Mouse (Mus musculus): ENCODE measurements around the gene Abhd17b.
"Not testable (repeated sequence)": the region's sequence is repeated elsewhere in the genome, so short reads cannot be mapped to it uniquely, and the experiment has no call there.

Gene Abhd17b

GRCm38 (mm10) chr19:21653172-21653981 lies at the start of gene Abhd17b:
Gene Abhd17b (plus strand): TSS chr19:21653185.
- peak; percentile 48 for DNase-seq (ENCODE audit: low spot score)

GRCm38 (mm10) chr19:21603836-21604235 lies 49.1 kb upstream of the Abhd17b start:
- no peak for DNase-seq (ENCODE audit: low spot score)

DNA sequence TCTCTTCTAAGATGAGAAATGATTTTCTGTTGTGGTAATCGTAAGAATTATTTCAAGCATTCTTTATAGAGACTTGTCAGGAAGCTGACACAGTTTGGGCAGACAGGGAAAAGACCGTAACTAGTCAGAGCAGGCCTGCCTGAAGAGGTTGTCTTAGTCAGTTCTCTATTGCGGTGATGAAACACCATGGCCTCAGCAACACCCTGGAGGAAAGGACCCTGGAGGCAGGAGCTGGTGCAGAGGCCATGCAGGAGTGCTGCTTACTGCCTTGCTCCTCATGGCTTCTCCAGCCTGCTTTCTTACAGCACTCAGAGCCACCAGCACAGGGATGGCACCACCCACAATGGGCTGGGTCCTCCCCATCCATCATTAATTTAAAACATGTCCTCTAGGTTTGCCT lies 47.7 kb upstream of the Abhd17b start:
- no peak for DNase-seq (ENCODE audit: low spot score)

DNA sequence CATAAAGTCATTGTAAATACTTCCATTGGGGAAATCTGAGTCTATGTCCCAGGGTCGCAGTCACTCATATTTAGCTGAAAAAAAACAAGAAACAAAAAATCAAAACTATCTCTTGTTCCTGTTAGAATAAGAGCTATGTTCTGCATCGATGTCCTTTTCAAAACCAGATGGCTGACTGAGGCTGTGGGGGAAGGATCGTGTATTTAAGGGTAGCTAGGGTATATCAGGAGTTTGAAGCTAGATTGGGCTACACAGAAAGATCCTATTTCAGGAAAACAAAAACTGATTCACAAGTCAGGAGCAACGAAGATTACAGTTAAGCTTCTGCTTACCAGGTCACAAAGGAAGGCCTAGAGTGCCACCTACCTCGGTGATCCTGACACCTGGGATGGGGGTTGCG lies 42.7 kb upstream of the Abhd17b start:
- no peak for DNase-seq (ENCODE audit: low spot score)

DNA sequence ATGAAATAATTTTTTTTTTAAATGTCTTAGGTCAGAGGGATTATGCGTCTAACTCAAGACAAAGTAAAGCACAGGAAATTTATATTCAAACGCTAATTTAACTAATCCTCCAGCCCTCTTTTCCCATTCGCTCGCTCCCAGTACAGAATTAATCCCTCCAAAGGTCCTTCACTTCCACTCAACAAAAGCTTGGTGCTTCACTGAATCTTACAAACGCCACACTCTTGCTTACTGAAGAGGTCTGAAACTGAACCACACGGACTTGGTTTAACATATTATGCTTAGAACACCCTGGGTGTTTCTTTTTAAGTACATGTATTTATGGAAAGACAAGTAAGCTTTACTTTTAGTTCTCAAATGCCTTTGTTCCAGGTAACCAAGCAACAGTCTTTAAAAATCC lies 41.7 kb upstream of the Abhd17b start:
- no peak for DNase-seq (ENCODE audit: low spot score)

DNA sequence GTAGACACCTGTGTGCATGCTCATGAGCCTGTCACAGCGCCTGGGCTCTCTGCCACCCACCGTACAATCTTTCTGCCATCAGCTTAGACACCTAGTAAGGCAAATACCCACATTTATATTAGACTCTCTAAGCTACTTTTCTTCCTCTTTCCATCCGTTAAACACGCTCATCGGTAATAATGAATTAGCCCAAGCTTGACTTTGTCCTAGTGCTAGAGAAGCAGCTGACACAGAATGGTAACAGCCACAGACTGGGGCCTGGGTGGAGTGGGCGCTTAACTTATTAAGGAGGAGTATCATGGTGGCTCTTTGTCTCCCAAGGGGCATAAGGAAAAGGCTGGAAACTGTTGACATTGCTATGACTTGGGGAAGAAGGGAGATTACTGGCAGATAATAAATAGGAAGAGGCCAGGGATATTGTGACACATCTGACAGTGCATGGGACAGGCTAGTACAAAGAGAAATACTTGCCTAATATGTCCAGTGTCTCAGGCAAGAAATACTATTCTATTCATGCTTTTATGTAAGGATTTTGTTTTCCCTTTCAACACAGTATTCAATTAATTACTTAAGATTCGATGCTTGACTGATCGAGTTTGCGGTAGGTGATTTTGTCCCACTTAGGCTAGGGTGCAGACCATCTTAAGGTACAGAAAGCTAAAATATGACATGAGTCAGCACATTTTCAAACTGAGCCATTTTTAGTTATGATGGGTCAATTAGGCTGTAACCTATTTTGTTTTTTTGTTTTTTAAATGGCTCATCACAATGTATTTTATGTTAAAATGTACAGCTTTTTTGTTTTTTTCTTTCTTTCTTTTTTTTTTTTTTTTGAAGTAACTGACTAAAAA lies 41.0 kb upstream of the Abhd17b start:
- no peak for DNase-seq (ENCODE audit: low spot score)

DNA sequence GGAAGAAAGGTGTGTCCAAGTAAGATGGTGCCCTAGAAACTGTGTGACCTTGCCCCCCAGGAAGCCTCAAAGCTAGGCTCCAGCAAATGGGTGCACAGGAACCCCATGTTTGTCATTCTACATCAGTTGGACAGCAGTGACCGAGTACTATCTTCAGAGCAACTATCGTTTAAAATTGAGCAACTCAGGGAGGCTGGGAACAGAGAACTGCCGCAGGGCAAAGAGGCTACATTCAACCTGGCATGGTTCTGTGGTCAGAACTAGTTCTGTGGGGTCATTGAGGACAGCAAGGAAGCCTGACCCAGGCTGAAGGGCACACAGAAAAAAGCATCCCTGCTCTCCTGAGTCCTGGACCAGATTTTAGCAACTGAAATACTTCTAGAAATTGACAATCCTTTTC lies 37.2 kb upstream of the Abhd17b start:
- DNase-seq (ENCODE audit: low spot score) = no peak

DNA sequence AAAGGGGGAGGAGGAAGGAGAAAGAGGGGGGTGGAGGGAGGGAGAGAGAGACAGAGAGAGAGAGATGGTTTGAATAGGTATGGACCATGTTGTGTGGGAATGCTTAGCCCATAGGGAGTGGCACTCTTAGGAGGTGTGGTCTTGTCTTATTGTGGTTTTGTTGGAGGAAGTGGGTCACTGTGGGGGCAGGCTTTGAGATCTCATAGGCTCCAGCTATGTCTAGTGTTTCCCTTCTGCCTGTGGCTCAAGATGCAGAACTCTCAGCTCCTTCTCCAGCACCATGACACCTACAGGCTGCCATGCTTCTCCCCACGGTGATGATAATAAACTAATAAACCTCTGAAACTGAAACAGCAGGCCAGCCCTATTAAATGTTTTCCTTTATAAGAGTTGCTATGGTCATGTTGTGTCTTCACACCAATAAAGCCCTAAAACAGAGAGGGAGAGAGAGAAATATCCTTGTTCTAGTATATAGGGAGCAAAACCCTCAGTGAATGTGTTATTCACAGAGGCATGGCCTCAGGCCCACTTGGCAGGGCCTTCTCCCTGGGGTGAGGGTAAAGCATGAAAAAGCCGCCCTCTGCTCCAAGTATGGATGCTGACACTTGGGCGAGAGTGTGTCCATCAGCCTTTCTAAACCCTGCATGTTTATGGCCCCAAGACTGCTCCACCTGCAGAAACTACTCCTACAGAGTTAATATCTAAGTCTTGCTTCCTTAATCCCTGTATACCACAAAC lies 29.4 kb upstream of the Abhd17b start:
- DNase-seq (ENCODE audit: low spot score) = no peak

DNA sequence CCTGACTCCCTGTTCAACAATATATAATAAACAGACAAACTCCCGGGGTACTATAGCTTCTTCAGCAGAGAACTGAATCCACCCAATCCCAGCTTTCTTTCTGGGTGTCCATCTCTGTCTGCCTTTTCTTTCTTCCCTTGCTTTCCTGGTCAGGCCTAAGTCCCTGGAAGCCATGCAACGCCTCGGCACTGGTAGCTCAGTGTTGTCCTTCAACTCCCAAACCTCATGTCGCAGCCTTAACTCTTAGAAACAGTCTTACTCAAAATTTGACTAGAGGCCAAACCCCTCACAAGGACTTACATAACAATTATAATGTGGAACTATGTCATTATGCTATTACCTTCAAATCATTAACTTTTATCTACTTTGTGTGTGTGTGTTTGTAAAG lies 28.8 kb upstream of the Abhd17b start:
- no peak for DNase-seq (ENCODE audit: low spot score)

- no peak for DNase-seq (ENCODE audit: low spot score)
These were observed 26.6 kb upstream of the Abhd17b start for GRCm38 (mm10) chr19:21626271-21626988.

GRCm38 (mm10) chr19:21628440-21628839 lies 24.5 kb upstream of the Abhd17b start:
- DNase-seq (ENCODE audit: low spot score) = not testable (repeated sequence)

- DNase-seq (ENCODE audit: low spot score) = no peak
These were observed 24.0 kb upstream of the Abhd17b start for GRCm38 (mm10) chr19:21629030-21629429.

GRCm38 (mm10) chr19:21629501-21629900 lies 23.5 kb upstream of the Abhd17b start:
- no peak for DNase-seq (ENCODE audit: low spot score)

- DNase-seq (ENCODE audit: low spot score) = no peak
These were observed 22.2 kb upstream of the Abhd17b start for GRCm38 (mm10) chr19:21630656-21631331.

DNA sequence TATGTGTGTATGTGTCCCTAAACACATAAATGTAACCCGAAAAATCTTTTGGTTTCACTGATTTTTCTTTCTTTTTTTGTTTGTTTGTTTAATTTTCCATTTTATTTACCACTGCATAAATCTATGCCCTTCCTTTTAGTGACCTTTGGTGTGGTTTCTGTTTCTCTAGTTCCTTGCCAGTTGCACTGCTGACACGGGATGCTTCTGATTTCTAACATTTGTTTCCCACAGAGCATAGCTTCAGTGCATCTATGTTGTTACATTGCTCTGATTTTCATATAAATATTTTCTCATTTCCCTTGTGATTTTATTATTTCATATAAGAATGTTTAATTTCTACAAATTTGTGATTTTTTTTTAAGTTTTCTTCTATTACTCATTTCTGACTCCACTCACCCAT lies 17.6 kb upstream of the Abhd17b start:
- DNase-seq (ENCODE audit: low spot score) = no peak

DNA sequence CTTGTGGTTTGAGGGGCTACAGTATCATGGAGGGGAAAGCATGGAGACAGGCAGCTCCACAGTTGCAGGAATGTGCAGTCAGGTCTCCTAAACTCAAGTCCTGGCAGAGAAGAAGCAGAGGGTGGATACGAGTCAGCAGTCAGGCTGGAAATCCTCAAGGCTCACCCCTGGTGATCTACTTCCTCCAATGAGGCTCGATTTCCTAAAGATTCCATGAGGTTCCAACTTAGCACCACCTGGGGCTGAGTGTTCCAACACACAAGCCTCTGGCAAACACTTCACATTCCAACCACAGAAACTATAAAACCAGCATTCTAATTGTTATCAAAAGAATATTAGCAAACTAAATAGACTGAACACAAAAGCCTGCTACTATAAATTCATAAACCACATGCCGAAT lies 16.1 kb upstream of the Abhd17b start:
- no peak for DNase-seq (ENCODE audit: low spot score)

- no peak for DNase-seq (ENCODE audit: low spot score)
These were observed 15.3 kb upstream of the Abhd17b start for GRCm38 (mm10) chr19:21637672-21638071.

- no peak for DNase-seq (ENCODE audit: low spot score)
These were observed 9.1 kb upstream of the Abhd17b start for GRCm38 (mm10) chr19:21643935-21644334.

DNA sequence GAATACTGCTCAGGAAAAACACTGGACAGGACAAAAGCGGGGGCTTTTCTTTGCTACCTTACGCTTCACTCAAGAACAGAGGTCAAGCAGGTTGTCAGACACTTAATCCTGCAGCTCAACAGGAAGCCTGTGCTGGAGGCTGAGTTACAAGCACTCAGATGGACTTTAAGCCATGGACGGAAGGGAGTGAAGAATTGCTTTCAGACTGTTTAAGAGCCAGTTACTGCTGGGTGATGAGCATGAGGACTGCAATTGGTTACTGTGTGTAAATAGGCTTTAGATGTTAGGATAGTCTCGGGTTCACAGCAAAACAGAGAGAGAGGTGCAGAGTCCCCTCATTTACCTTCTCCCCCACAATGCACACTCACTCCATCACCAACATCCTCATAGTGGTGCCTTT lies 7.7 kb upstream of the Abhd17b start:
- no peak for DNase-seq (ENCODE audit: low spot score)

GRCm38 (mm10) chr19:21646142-21646541 lies 6.8 kb upstream of the Abhd17b start:
- no peak for DNase-seq (ENCODE audit: low spot score)

DNA sequence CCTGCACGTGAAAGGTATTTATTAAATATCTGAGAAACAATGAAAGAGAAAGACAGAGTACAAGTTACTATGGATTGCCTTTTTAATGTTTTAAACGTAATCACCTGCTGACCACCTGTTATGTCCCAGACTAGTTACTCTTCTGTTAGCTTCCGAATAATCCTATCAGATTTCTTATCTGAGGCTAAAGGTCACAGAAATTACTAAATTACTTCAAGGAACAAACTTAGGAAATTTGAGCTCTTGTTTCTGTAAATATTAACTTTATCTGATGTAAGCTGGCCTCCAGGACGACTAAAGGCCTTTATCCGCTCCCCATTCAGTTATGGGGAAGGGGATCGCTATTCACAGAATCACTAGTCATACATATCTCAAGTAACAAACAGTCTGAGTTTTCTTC lies 1.3 kb upstream of the Abhd17b start:
- no peak for DNase-seq (ENCODE audit: low spot score)
